Mouse (Mus musculus) cerebellum, postnatal 36 days (tissue): ENCODE measurements around the gene Pla2g2f.

Experiments
- DNase-seq, 2 experiments: peaks; one replicate each; pipeline ENCODE4 v3.0.0; 2021 to 2022; ENCODE audit warnings: mixed read lengths in 2 of 2

Pla2g2f gene

GRCm38 (mm10) chr4:138755983-138756382 lies 1.4 kb downstream of the Pla2g2f start:
- no peak for DNase-seq

GRCm38 (mm10) chr4:138755439-138755838 lies 2.0 kb downstream of the Pla2g2f start:
- no peak for DNase-seq

GRCm38 (mm10) chr4:138754432-138754831 lies 3.0 kb downstream of the Pla2g2f start:
- DNase-seq, result no peak

GRCm38 (mm10) chr4:138753608-138754007 lies 3.8 kb downstream of the Pla2g2f start:
- DNase-seq, result no peak

GRCm38 (mm10) chr4:138752603-138753002 lies 4.8 kb downstream of the Pla2g2f start:
- DNase-seq, result no peak

- DNase-seq, result peak; percentile 52 to 70
These were observed 8.9 kb downstream of the Pla2g2f start for GRCm38 (mm10) chr4:138748369-138749072.

GRCm38 (mm10) chr4:138747851-138748250 lies 9.6 kb downstream of the Pla2g2f start:
- no peak for DNase-seq

- DNase-seq, result no peak
These were observed 10.6 kb downstream of the Pla2g2f start for GRCm38 (mm10) chr4:138746866-138747265.

GRCm38 (mm10) chr4:138745884-138746283 lies 11.5 kb downstream of the Pla2g2f start:
- no peak for DNase-seq

- peak in 1 of 2 experiments; percentile 27 for DNase-seq
These were observed 18.1 kb downstream of the Pla2g2f start for GRCm38 (mm10) chr4:138739136-138739851.

GRCm38 (mm10) chr4:138737031-138737430 lies 20.4 kb downstream of the Pla2g2f start, which contains the start of gene Ubxn10:
TSS of gene Ubxn10 (minus strand) at chr4:138737167.
- DNase-seq, result no peak

- DNase-seq, result no peak
These were observed 22.6 kb downstream of the Pla2g2f start for GRCm38 (mm10) chr4:138734863-138735262.

GRCm38 (mm10) chr4:138734105-138734504 lies 23.3 kb downstream of the Pla2g2f start:
- DNase-seq, result no peak

GRCm38 (mm10) chr4:138729018-138729703 lies 28.3 kb downstream of the Pla2g2f start:
- DNase-seq, result no peak

GRCm38 (mm10) chr4:138725751-138726150 lies 31.7 kb downstream of the Pla2g2f start:
- DNase-seq, result no peak

- DNase-seq, result peak; percentile 27 to 43
These were observed 32.3 kb downstream of the Pla2g2f start for GRCm38 (mm10) chr4:138725127-138725461.

- DNase-seq, result no peak
These were observed 32.9 kb downstream of the Pla2g2f start, which contains the start of gene Pla2g2c for GRCm38 (mm10) chr4:138724354-138725126. TSS of gene Pla2g2c (plus strand) at chr4:138724792.

GRCm38 (mm10) chr4:138723493-138724281 lies 33.7 kb downstream of the Pla2g2f start:
- no peak for DNase-seq

- DNase-seq, result no peak
These were observed 38.2 kb downstream of the Pla2g2f start for GRCm38 (mm10) chr4:138719264-138719596.

- DNase-seq, result no peak
These were observed 38.7 kb downstream of the Pla2g2f start for GRCm38 (mm10) chr4:138718586-138719263.

- peak in 1 of 2 experiments; percentile 35 for DNase-seq
These were observed 40.7 kb downstream of the Pla2g2f start for GRCm38 (mm10) chr4:138716697-138717096.
